Mouse (Mus musculus): Measurements from ENCODE around the gene Shank1. TPM values are rescaled to one million over a fixed set of nuclear protein-coding genes. Genes with fewer than 3 reads are reported as not detected.
"Not testable (repeated sequence)": the region's sequence is repeated elsewhere in the genome, so short reads cannot be mapped to it uniquely, and the experiment has no call there.

The Shank1 gene
- 100 to 1,000 TPM; 586 to 632 TPM for total RNA-seq (2021)

DNA sequence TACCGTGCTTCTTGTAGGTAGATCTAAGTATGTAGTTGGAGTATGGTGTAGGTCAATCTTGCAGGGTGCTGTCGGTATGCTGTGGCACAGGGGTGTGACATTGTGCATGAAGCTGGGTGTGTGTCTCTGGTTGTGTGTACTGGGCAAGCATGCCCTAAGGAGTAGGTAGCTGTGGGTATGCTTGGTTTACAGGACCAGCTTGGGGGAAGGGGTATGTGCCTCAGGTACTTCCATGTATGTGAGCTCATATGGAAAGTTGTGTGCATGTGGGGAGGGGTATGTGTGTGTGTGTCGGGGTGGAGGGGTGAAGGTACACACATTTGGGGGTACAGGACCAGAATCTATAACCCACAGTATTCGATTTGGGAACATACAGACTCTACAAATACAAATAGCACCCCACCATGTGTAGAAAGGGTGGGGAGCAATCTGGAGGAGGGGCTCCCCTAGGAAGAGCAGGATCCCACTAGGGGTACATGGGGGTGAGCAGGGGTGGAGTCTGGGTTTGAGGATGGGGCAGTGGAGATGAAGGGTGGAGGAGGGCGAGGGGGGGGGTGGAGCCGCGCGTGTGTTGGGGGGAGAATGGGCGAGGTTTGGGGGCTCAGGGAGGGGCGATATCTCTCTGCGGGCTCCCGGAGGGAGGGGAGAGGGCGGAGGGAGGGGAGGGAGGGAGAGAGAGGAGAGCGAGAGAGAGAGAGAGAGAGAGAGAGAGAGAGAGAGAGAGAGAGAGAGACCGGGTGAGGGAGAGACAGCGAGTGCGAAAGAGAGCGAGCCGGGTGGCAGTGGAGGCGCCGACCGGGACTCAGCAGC is at the start of gene Shank1:
Shank1 (plus strand) TSS at position 779 of the 810 bp plus-strand sequence.
- intact Hi-C loops (cut with DNase I): loop anchor here (2.0 to 5.0 kb wide), 3 partner anchors 27 to 43 kb away; no protein-coding TSS in a partner anchor
- peak in 1 of 2 experiments; percentile 9 for DNase-seq (ENCODE audit: low spot score in 2 of 2)

DNA sequence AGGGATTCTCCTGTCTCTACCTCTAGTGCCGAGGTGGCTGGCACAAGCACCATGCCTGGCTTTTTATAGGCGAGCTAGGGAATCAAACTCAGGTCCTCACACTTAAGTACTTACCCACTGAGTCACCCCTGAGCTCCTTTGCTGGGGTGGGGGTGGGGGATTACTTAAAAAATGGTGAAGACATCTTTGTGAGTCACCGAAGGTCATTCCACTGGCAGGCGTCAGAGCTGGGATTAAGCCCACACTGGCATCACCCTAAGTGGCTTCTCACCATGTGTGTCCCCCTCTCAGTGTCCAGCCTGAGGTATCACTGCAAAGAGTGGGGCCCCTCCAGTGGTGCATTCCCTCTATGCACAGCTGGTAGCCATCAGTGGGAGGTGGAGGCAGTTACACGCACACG is 49.6 kb upstream of the Shank1 start:
- intact Hi-C loops (cut with DNase I): no loop called here
- DNase-seq (ENCODE audit: low spot score in 2 of 2): no peak

DNA sequence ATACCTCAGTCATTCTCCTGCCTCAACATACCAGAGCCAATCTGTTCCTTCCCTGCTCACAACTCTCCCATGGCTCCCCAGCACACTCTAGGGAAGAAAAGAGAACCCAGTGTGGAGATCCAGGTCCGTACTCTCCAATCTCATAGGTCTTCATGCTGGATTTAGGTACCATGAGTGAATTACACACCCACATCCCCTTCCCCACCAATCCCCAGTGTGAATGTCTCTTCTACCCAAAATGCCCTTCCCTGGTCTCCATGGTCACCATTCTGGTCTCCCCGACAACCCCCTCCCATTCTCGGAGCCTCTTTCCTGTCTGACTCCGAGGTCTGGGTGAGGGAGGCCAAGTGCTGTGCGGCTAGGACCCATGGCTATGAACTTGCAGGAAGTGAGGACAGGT is 48.9 kb upstream of the Shank1 start, which contains the start of gene Gm15517:
Gm15517 (plus strand) TSS at position 301 of the 400 bp plus-strand sequence.
- intact Hi-C loops (cut with DNase I): no loop called here

DNA sequence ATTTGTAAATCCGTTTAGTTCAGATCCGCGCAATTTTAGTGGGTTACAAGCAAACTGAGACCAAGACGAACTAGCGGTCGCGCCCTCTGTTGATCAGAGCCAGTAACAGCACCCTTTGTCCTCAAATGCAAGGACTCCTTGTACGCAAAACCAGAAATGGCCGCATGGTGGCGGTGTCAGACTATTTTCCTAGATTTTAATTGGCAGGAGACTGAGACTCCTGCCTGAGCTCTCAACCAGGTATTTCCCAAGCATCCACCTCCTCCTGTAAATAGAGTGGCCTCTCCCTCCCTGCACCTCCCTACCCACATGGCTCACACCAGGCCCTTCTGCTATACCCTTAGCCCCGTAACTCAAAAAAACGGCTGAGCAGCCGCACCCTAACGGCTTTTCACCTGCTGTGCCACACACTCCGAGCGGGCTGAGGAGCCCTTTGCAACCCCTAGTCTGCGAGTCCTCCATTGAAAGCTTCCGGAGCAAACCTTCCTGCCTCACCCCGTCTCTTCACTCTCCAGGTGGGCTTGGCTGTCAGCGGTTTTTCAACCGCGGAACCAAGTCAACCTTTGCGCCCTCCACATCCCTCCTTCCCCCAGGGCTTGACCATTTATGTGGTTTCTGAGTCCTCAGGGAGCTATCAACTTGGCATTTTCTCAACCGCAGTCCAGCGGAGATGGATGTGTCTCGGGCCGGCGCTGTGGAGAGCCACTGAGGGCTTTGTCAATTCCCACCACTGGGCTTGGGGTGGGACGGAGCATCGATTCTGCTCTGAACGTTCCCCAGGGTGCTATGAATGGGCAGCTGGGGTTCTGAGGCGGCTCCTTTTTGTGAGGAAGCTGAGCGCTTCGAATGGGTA is 47.0 kb upstream of the Shank1 start:
- intact Hi-C loops (cut with DNase I): loop anchor here (1.0 to 2.0 kb wide), 2 partner anchors 88 to 222 kb away; no protein-coding TSS in a partner anchor

More for the DNA sequence above, 48.9 kb upstream of the Shank1 start, which contains the start of gene Gm15517:
- DNase-seq (ENCODE audit: low spot score in 2 of 2): no peak

DNA sequence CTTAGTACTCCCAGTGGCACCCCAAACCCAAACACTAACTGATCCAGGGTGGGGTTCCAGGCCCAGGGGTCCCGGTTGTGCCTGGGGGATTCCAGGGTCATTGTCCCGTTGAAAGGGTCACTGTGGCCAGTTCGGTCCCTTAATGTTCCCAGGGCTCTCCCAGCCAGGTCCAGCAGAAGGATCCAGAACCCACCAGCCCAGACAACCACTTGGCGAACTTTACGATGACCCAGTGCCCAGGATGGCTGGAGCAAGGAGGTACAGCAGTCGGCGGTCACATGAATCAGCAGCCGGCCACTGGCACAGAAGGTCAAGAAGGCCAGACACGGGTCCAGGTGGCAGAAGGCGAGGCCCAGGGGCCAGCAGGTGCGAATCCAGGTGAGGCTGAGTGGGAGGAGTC is 41.9 kb upstream of the Shank1 start:
- intact Hi-C loops (cut with DNase I): loop anchor here (5.0 kb wide), 1 partner anchor 44 kb away; the partner anchor contains the start of gene Shank1
- no peak for DNase-seq (ENCODE audit: low spot score in 2 of 2)

More for the DNA sequence above, 47.0 kb upstream of the Shank1 start:
- peak; percentile 93 to 96 for DNase-seq (ENCODE audit: low spot score in 2 of 2)

DNA sequence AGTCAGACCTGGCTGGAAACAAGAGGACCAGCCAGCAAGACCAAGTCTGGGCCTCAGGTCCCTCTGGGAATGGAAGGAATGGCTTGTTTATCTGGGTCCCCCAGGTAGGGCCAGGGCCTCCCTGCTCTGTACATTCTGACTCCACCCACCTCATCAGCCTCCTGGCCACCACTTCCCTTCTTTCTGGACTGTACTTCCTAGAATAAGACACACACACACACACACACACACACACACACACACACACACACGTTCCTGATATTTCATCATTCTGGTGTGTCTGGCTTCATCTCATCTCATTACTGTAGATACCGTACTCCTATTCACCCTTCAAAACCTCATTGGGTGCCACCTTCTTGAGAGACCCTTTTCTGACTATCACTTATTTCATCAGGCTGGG is 40.7 kb upstream of the Shank1 start:
- intact Hi-C loops (cut with DNase I): loop anchor here (5.0 kb wide), 1 partner anchor 43 kb away; the partner anchor contains the start of gene Shank1
- no peak for DNase-seq (ENCODE audit: low spot score in 2 of 2)

DNA sequence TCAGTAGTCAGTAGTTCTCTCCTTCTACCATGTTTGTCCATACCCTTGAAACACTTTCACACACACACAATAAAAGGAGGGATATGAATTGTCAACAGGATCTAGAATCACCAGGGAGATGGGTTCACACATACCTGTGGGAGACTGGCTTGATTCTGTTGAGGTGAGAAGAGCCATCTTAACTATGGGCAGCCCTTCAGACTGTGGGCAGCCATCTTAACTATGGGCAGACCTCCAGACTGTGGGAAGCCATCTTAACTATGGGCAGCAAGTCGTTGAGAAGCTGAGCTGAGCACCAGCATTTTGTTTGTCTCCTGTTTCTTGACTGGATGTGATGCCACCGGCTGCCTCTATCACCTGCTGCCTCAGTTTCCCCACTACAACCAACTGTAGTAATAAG is 38.7 kb upstream of the Shank1 start:
- no peak for DNase-seq (ENCODE audit: low spot score in 2 of 2)
- intact Hi-C loops (cut with DNase I): no loop called here

DNA sequence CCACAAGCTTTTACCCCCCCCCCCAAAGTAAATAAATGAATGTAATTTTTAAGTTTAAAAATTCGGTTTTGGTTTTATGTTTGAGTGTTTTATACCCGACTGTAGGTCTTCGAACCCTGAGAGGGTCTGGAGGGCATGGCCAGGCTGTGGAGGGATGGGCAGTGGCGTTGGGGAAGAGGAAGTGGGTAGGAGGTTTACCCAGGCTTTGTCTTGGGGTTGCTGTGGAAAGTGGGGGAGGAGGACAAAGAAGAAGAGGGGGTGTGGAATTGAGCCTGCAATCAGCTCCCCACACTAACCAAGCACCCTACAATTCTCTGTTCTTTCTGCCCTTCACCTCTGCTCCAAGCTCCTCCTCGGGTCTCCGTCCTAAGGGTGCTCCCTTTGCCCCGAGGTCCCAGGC is 37.5 kb upstream of the Shank1 start:
- no peak for DNase-seq (ENCODE audit: low spot score in 2 of 2)
- intact Hi-C loops (cut with DNase I): no loop called here

DNA sequence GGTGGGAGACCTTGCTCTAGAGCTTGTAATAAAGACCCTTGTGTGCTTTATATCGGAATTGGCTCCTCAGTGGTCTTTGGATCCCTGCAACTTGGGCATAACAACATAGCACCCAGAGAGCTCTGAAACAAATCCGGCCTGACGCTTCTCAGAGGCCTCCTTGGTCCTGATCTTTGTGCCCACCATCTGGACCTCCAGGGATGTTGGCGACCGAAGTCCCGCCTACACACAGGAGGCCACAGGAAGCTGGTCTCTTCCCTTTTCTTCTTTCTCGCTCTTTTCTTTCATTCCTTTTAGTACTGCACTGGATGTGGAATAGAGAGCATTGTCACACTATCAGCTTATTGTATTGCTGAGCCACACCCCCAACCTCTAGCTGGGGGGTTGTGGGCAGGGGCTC is 36.6 kb upstream of the Shank1 start:
- intact Hi-C loops (cut with DNase I): no loop called here
- no peak for DNase-seq (ENCODE audit: low spot score in 2 of 2)

DNA sequence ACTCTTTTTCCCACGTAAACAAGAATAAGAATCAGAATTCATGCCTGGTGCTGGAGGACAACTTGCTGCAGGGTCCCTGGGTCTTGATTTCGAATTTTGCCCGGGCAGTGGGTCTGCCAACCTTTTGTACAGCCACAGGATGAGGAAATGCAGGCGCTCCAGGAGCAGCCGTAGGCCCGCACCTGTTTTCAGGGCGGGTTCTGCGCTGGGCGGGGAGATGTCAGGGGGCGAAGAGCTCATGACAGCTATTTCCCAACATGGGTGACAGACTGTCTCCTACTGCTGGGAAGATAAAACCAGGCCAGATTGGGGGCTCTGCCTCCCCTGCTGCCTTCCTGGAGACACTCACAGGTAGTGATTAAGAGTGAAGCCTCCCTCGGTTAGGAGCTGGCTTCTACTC is 36.0 kb upstream of the Shank1 start:
- DNase-seq (ENCODE audit: low spot score in 2 of 2): no peak
- intact Hi-C loops (cut with DNase I): no loop called here

DNA sequence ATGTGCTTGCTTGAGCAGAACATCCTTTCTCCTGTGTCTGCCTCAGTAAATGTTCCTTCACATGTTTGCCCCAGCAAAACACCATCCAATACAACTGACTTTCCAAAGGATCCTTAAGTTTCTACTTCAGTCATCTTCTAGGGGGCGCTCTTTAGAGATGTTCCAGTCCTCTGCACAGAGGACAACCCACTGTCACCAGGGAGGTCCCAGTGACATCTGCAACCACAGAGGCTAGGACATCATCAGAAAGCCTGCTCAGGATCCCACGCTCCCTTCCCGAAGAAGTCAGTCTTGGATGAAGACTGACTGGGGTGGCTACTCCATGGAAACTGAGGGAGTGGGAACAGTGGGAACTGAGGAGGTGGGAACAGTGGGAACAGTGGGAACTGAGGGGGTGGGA is 34.5 kb upstream of the Shank1 start:
- intact Hi-C loops (cut with DNase I): no loop called here
- no peak for DNase-seq (ENCODE audit: low spot score in 2 of 2)

DNA sequence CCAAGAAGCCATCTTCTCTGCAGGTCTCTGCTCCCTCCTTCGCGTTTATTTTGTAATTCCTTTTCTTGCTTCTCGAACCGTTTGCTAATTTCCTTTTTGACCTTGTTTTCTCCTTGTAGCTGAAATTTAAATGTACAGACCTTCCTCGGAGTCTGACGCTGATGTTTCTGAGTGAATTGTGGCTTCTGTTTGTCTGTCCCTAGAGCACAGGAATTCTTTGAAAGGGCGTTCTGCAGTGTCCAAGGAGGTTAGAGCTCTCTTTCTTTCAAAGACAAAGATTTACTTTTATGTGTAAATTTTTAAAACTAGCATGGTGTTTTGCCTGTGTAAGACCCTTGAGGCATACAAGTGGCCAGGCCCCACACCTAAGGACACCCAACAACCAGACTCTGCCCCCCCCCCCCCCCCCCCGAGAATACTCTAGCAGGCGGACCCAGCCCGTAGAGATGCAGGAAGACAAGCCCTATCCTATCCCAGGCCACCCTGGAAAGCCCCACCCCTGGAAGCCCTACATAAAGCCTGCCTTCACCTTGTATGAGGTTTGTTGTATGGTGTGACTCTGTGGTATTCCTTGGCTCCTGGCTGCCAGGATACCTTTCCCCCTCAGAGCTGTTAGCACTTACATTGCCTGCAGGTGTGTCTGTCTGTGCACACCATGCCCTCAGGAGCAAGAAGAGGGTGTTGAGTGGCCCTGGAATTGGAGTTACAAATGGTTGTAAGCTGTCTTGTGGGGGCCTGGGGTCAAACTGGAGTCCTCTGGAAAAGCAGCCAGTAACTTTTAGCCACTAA is 33.4 kb upstream of the Shank1 start:
- no peak for DNase-seq (ENCODE audit: low spot score in 2 of 2)
- intact Hi-C loops (cut with DNase I): no loop called here

DNA sequence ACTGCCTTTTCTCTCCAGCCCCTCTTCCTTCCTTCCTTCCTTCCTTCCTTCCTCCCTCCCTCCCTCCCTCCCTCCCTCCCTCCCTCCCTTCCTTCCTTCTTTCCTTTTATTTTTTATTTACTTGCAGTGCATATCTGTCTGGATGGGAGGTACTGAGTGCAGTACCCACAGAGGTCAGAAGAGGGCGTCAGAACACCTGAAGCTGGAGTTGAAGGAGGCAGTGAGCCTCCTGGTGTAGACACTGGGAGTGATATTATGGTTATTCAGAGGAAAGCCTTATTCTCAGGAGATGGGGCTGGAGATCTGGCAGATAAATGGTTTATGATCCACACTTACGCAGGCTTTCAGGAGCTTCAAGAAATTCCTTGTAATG is 32.8 kb upstream of the Shank1 start:
- intact Hi-C loops (cut with DNase I): no loop called here
- DNase-seq (ENCODE audit: low spot score in 2 of 2): peak; percentile 54 to 58

DNA sequence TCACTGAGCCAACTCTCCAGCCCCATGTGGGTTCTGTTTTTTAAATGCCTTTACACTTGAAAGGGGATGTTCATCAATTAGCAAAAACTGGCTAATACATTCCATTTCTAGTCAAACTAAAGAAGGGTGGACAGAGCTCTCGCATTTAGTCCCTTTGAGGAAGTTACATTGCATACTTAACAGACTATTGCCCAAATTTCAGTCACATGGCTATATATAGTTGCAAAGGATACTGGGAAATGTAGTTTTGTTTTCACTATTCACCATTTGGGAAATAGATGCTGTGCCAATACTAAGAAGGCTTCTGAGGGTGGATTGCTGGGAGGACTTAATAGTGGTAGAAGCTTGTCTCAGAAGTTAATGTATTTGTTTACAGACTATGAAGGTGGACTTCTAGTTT is 29.1 kb upstream of the Shank1 start:
- intact Hi-C loops (cut with DNase I): no loop called here

DNA sequence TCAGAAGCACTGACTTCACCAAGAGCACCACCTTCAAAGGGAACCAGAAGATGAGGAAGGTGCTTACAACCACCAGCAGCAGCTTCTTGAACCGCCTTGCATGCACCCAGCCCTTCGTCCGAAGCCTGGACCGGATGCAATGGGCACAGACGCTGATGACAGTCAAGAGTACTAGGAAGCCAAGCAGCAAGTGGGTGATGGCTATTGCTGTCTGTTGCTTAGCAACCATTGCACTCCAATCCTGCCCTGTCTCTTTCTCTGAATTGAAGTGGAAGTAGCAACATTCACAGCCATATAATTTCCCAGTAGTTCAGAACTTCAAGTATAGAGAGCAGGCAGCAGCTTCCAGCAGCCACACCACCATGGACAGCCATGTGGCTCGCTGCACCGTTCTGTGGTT is 28.5 kb upstream of the Shank1 start:
- DNase-seq (ENCODE audit: low spot score in 2 of 2): no peak
- intact Hi-C loops (cut with DNase I): no loop called here

More for the DNA sequence above, 29.1 kb upstream of the Shank1 start:
- DNase-seq (ENCODE audit: low spot score in 2 of 2): no peak

DNA sequence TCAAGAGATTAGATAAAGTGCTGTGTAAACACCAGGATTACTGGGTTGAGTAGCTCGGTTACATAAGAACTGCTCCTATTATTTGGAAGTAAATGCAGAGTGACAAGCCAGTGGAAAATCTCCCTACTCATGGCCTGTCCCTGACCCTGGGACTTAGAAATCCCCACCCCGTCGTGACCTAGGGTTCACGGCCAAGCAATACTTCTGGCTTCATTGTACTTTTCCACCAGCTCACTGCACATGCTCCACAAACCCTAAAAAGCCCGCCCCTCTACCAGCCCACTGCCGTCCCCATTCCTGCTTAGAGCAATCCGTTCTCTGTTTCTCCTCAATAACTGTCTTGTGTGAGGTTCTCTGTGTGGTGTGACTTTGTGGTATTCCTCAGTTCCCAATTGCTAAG is 22.3 kb upstream of the Shank1 start:
- intact Hi-C loops (cut with DNase I): no loop called here
- DNase-seq (ENCODE audit: low spot score in 2 of 2): no peak

DNA sequence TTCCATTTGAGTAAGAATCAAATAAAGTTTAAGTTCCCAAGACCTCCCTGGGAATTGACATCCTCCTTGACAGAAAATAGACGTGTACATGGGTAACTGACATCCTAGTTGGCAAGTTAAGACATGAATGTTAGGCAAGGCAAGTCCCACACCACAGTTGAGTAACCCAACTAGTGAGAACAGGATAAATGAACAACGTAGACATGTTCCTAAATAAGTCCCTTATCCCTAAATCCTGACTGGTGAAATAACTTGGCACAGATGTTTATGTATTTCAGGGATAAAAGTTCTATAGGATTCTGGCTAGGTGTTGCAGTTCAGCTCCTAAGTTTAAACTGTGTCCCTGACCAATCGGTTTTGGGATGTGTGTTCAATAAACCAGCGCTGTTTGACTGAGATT is 19.1 kb upstream of the Shank1 start:
- intact Hi-C loops (cut with DNase I): no loop called here
- DNase-seq (ENCODE audit: low spot score in 2 of 2): no peak

DNA sequence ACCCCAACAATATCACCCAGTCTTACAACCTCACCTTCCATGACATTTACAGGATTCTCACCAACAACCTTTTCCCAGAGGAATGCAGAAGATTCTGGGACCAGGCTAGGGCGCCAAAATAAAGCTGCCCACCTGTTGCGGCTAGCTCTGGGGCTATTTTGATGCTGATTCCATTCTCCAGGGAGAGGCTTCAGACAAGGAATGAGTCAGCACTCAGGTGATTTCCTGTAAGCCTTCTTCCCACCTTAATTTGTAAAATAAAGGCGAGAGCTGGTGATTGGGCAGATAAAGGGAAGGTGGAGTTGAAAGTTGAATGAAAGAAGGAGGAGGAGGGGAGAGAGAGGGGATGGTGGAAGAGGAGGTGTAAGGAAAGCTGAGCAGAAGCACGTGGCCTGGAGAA is 18.6 kb upstream of the Shank1 start:
- intact Hi-C loops (cut with DNase I): no loop called here
- no peak for DNase-seq (ENCODE audit: low spot score in 2 of 2)

DNA sequence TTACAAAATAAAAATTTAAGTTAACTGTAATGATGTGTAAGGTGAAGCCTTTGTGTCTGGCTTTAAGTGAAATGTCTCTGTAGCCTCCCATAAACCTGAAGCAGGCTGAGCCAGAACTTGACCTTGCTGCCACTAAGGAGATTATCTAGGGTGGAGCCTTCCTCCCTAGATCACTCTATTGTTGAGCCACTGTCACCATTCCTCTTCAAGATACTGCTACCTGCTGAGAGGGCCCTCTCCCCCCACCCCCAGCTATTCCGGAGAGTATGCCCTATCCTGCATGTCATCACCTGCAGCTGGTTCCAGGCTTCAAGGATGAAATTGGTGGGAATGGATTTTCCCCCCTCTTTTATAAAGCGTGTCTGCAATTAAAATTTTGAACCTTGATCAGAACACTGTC is 12.6 kb upstream of the Shank1 start:
- DNase-seq (ENCODE audit: low spot score in 2 of 2); intact Hi-C loops (cut with DNase I): not testable (repeated sequence)
